In the genomic region with DNA sequence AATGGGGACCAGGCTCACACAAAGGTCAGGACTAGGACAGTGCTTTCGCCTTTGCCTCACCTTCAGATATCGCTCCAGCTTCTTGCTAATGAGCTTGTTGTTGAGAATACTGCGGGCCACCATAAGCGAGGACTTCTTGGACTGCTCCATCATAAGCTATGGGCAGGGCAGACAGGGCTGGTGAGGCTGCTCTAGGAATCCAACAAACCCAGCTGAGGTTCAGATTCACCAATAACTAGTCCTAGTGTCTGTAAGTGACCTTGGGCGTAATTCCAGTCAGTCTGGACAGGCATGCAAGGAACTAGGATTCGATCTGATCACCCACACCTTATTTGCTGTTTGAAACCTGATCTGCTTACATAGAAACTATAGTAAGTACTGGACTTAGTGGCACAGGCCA, we compare ENCODE assay signal across 8 mouse cellular contexts. TPM values are rescaled to one million over a fixed set of nuclear protein-coding genes. Genes with fewer than 3 reads are reported as not detected.
DNase-seq lines count a peak whose midpoint lies in the region; ATAC-seq and TF ChIP-seq lines count a peak whose summit lies in the region.

No protein-coding gene starts in this region.

- H3K4me2 ChIP-seq in heart, embryonic 15.5 days, result peak overlapping the region; percentile 88
- peak overlapping the region; percentile 86 for H3K4me2 ChIP-seq in liver, embryonic 14.5 days (ENCODE audit: low read depth)

- peak overlapping the region; percentile 85 for H3K9ac ChIP-seq in heart, embryonic 15.5 days
- peak overlapping the region; percentile 62 for H3K9ac ChIP-seq in liver, embryonic 14.5 days (replicated peaks)

- H3K27me3 ChIP-seq in heart, embryonic 15.5 days, result no peaks in the 10 kb centered on the region
- H3K27me3 ChIP-seq in liver, embryonic 14.5 days (ENCODE audit: control insufficient read depth, insufficient read depth, low read length), result no peaks in the 10 kb centered on the region

- H3K4me3 ChIP-seq in heart, embryonic 15.5 days, result peak overlapping the region; percentile 95
- peak overlapping the region; percentile 76 to 77 for H3K4me3 ChIP-seq in liver, embryonic 14.5 days (ENCODE audit: insufficient read depth in 1 of 2, low read depth in 2 of 2, low read length in 2 of 2)

- H3K4me1 ChIP-seq in heart, embryonic 15.5 days (replicated peaks), result peaks cover 26% of the 10 kb centered on the region
- H3K4me1 ChIP-seq in liver, embryonic 14.5 days (replicated peaks; ENCODE audit: control insufficient read depth in 2 of 2, insufficient read depth in 2 of 2, low read length in 1 of 2), result peaks cover 7 to 10% of the 10 kb centered on the region in 2 experiments

- ATAC-seq in heart, embryonic 15.5 days (replicated peaks; ENCODE audit: insufficient number of reproducible peaks, insufficient read depth, low FRiP score, low read depth), result no peak
- no peak for ATAC-seq in liver, embryonic 14.5 days (ENCODE audit: insufficient read depth)

- no peak for TF ChIP-seq EP300 in liver, embryonic 14.5 days (IDR thresholded peaks at IDR 0.05; ENCODE audit: low read depth)

- 11% methylated on average over 6 of the region's 6 CpGs for WGBS in heart, embryonic 15.5 days
- 27% methylated on average over 6 of the region's 6 CpGs for WGBS in liver, embryonic 14.5 days (ENCODE audit: insufficient replicate concordance)

- H3K9me3 ChIP-seq in heart, embryonic 15.5 days (replicated peaks), result no peaks in the 10 kb centered on the region
- H3K9me3 ChIP-seq in liver, embryonic 14.5 days (ENCODE audit: control insufficient read depth, low read length), result no peaks in the 10 kb centered on the region

- DNase-seq in kidney, adult 11 months, result peak; percentile 39
- no peak for DNase-seq in kidney, postnatal 10 days
- DNase-seq in adipocyte (ENCODE audit: low spot score), result peak; percentile 50
- DNase-seq in liver, embryonic 14.5 days (ENCODE audit: low read depth in 3 of 3, low spot score in 3 of 3), result no peak
- DNase-seq in frontal cortex, adult 2 months (ENCODE audit: extremely low spot score in 1 of 2, low spot score in 1 of 2), result no peak
- DNase-seq in gastrocnemius, adult 18-20 months (ENCODE audit: low spot score), result no peak
- no peak for DNase-seq in adrenal gland, adult 8-10 months

- no peak for TF ChIP-seq CTCF in liver, embryonic 14.5 days (IDR thresholded peaks at IDR 0.05; ENCODE audit: low read depth)

- H3K27ac ChIP-seq in heart, embryonic 15.5 days, result peak overlapping the region; percentile 99
- peak overlapping the region; percentile 79 for H3K27ac ChIP-seq in liver, embryonic 14.5 days

- peaks cover 24% of the 10 kb centered on the region for H3K36me3 ChIP-seq in heart, embryonic 15.5 days
- peaks cover 27% of the 10 kb centered on the region for H3K36me3 ChIP-seq in liver, embryonic 14.5 days (replicated peaks; ENCODE audit: control insufficient read depth, insufficient read depth, low read depth)

RNA-seq across cellular contexts. Expression of a gene that starts 0.8 kb away (rescaled TPM):
- 64.8 and 74.3 TPM in 2 replicates for polyA plus RNA-seq in heart, embryonic 15.5 days (2015; fragmentation: Nextera tagmentation; extraction: Ambion mirVana)
- 19.4 and 26.8 TPM in 2 replicates for polyA plus RNA-seq in liver, embryonic 14.5 days (2012; rRNA removed)
- polyA plus RNA-seq in liver, embryonic 14.5 days (2014; fragmentation: Nextera tagmentation; extraction: Ambion mirVana), result 12.3 and 12.6 TPM in 2 replicates
- 111 and 119 TPM in 2 replicates for polyA plus RNA-seq in frontal cortex, adult 2 months (2012; rRNA removed)
- total RNA-seq in gastrocnemius, adult 18-20 months (2021), result 10 to 100 TPM; 32.0 to 37.5 TPM
- total RNA-seq in adrenal gland, adult 8-10 months (2022), result 100 to 1,000 TPM in 2 of 4 experiments, 10 to 100 TPM in 2; 60.5 to 149 (median 103) TPM

RNA-seq across cellular contexts. Expression of a gene that starts 28.6 kb away (rescaled TPM):
- polyA plus RNA-seq in heart, embryonic 15.5 days (2015; fragmentation: Nextera tagmentation; extraction: Ambion mirVana), result 88.1 and 98.5 TPM in 2 replicates
- polyA plus RNA-seq in liver, embryonic 14.5 days (2012; rRNA removed), result 24.1 and 35.4 TPM in 2 replicates
- polyA plus RNA-seq in liver, embryonic 14.5 days (2014; fragmentation: Nextera tagmentation; extraction: Ambion mirVana), result 18.9 and 23.5 TPM in 2 replicates
- 347 and 400 TPM in 2 replicates for polyA plus RNA-seq in frontal cortex, adult 2 months (2012; rRNA removed)
- total RNA-seq in gastrocnemius, adult 18-20 months (2021), result 10 to 100 TPM; 29.2 to 30.6 TPM
- total RNA-seq in adrenal gland, adult 8-10 months (2022), result 100 to 1,000 TPM; 105 to 275 (median 189) TPM

RNA-seq across cellular contexts. Expression of a gene that starts 37.3 kb away (rescaled TPM):
- 48.8 and 66.7 TPM in 2 replicates for polyA plus RNA-seq in heart, embryonic 15.5 days (2015; fragmentation: Nextera tagmentation; extraction: Ambion mirVana)
- 11.9 and 15.0 TPM in 2 replicates for polyA plus RNA-seq in liver, embryonic 14.5 days (2012; rRNA removed)
- 26.4 and 33.0 TPM in 2 replicates for polyA plus RNA-seq in liver, embryonic 14.5 days (2014; fragmentation: Nextera tagmentation; extraction: Ambion mirVana)
- 49.9 and 54.6 TPM in 2 replicates for polyA plus RNA-seq in frontal cortex, adult 2 months (2012; rRNA removed)
- total RNA-seq in gastrocnemius, adult 18-20 months (2021), result 10 to 100 TPM; 41.0 to 47.3 TPM
- 100 to 1,000 TPM in 3 of 4 experiments, 10 to 100 TPM in 1; 95.4 to 135 (median 109) TPM for total RNA-seq in adrenal gland, adult 8-10 months (2022)

Comparison
In these comparisons a context has a peak if more than half of its experiments do, and no peak if none do; other contexts are left out.
1. DNase-seq: peak in kidney, adult 11 months (single experiment) and adipocyte (single experiment); none in kidney, postnatal 10 days (single experiment), liver, embryonic 14.5 days (0 of 3), frontal cortex, adult 2 months (0 of 2), gastrocnemius, adult 18-20 months (single experiment) and adrenal gland, adult 8-10 months (single experiment).